Mouse (Mus musculus): ENCODE data around the gene Ldb3. TPM values are rescaled to one million over a fixed set of nuclear protein-coding genes. Genes with fewer than 3 reads are reported as not detected.

Gene Ldb3
- polyA plus RNA-seq, 1 experiment from 2014 or later: 7.8 TPM

DNA sequence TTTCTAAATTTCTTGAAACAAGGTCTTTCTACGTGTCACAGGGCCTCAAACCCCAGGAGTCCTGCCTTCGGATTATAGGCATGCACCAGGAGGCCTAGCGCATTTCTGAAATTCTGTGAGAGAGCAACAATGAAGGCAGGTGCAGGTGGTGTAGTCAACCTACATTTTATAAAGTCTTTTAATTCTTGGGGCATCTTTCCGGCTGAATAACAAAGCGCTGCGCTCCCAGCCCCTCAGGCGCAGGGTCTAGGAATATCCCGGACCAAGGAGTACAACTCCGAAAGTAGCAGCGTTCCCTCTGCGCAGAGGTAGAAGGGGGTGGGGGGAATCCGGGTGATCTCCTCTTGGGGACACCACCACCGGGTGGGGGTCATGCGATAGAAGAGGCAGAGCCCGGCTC is 26.1 kb upstream of the Ldb3 start:
- 0 out of 2 replicates have a peak, but pooled peaks cover 7% of the 10 kb centered on the region for H3K4me1 ChIP-seq (replicated peaks)
- WGBS: 30% methylated on average over 15 of the region's 15 CpGs
- no peak overlapping the region for H3K27ac ChIP-seq
- H3K4me3 ChIP-seq (replicated peaks): 0 out of 2 replicates have a peak overlapping the region, but pooled peaks have one; percentile 15
- 0 out of 2 replicates have a peak, but pooled peaks cover 5% of the 10 kb centered on the region for H3K27me3 ChIP-seq (replicated peaks)
- peak overlapping the region; percentile 51 for H3K4me2 ChIP-seq (replicated peaks)
- no peak for ATAC-seq
- no peak overlapping the region for H3K9ac ChIP-seq
- no peaks in the 10 kb centered on the region for H3K9me3 ChIP-seq
- no peaks in the 10 kb centered on the region for H3K36me3 ChIP-seq

DNA sequence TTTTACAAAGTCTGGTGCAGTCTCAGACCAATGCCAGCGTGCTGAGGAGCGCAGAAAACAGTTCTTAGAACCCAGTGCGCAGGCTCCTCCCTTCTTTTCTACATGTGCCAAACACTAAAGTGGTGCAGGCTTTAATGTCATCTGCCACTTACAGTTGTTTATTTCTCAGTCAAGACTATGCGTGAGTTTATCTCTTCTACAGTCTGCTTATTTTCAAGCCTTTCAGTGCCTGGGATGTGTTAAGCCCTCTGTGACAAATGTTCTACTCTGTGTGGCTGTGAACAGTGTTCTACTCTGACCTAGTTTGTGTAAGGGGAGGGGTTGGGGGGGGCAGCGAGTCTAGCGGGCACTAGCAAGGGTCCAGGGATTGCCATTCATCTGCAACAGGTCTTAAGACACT is 25.0 kb upstream of the Ldb3 start:
- Histone ChIP-seq H3K4me3 (replicated peaks) (no peak overlapping the region), H3K4me1 (replicated peaks) (0 out of 2 replicates have a peak, but pooled peaks cover 7% of the 10 kb centered on the region), H3K9ac (no peak overlapping the region), H3K9me3 (no peaks in the 10 kb centered on the region), H3K36me3 (no peaks in the 10 kb centered on the region), H3K27me3 (replicated peaks) (0 out of 2 replicates have a peak, but pooled peaks cover 5% of the 10 kb centered on the region), H3K27ac (no peak overlapping the region), H3K4me2 (replicated peaks) (no peak overlapping the region)
- ATAC-seq: no peak
- 37% methylated on average over 6 of the region's 6 CpGs for WGBS

DNA sequence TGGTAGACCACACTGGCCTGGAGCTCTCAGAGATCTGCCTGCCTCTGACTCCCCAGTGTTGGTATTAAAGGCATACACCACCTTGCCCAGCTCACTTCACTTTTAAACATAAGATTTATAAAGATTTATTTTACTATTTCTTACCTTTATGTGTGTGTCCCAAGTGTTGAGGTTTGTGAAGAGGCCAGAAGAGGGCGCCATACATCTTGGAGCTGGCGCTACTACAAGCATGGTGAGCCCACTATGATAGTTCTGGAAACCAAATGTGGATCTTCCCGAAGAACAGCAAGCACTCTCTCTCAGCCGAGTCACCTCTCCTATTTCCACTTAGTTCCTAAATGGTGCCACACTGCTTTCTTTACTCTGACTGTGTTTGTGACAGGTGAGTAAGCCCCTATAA is 23.7 kb upstream of the Ldb3 start:
- Histone ChIP-seq H3K4me2 (replicated peaks) (no peak overlapping the region), H3K4me1 (replicated peaks) (0 out of 2 replicates have a peak, but pooled peaks cover 7% of the 10 kb centered on the region), H3K36me3 (no peaks in the 10 kb centered on the region), H3K9me3 (no peaks in the 10 kb centered on the region), H3K27ac (no peak overlapping the region), H3K4me3 (replicated peaks) (no peak overlapping the region), H3K9ac (no peak overlapping the region), H3K27me3 (replicated peaks) (0 out of 2 replicates have a peak, but pooled peaks cover 5% of the 10 kb centered on the region)
- ATAC-seq: no peak
- 38% methylated on average over 4 of the region's 4 CpGs for WGBS

DNA sequence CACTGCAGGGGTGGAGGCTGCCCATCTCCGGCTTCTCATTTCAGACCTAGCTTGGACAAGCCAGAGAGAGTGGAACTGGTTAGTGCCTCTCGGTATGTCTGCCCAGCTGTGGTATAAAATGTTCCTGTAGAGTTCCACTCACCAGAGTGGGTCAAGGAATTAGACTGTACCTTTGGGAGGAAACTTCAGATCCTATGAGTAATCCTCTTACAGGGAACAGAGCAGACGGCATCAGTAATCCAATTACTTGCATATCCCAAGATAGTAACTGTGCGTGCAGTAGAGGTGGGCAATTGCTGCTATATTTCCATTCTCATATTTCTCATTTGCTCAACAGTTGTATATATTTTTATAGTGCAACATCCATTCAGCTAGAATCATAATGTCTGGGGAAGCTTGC is 23.1 kb upstream of the Ldb3 start:
- no peak for ATAC-seq
- Histone ChIP-seq H3K4me2 (replicated peaks) (no peak overlapping the region), H3K27ac (no peak overlapping the region), H3K4me3 (replicated peaks) (no peak overlapping the region), H3K9ac (no peak overlapping the region), H3K27me3 (replicated peaks) (0 out of 2 replicates have a peak, but pooled peaks cover 5% of the 10 kb centered on the region), H3K9me3 (no peaks in the 10 kb centered on the region), H3K36me3 (no peaks in the 10 kb centered on the region), H3K4me1 (replicated peaks) (0 out of 2 replicates have a peak, but pooled peaks cover 7% of the 10 kb centered on the region)
- 92% methylated on average over 4 of the region's 4 CpGs for WGBS

DNA sequence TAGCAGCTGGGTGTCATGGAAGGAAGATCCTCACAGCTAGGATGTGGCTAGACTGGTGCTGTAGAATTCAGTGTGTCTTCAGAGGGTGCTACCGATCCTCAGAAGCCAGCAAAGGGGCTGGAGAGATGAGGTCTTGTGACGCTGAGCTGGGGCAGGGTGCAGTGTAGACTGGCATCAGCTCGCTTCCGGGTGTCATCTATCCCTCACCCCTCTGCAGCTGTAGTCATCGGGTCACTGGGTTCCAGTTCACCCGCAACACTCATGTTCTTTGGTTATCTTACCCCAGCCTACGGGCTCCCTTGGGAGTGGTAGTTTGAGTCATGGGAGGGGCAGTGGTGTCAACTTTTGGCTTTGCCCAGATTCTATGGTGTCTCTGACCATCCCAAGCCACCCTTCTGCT is 13.4 kb upstream of the Ldb3 start:
- Histone ChIP-seq H3K4me2 (replicated peaks) (no peak overlapping the region), H3K27ac (no peak overlapping the region), H3K27me3 (replicated peaks) (no peaks in the 10 kb centered on the region), H3K9ac (no peak overlapping the region), H3K9me3 (no peaks in the 10 kb centered on the region), H3K4me1 (replicated peaks) (no peaks in the 10 kb centered on the region), H3K4me3 (replicated peaks) (no peak overlapping the region), H3K36me3 (no peaks in the 10 kb centered on the region)
- no peak for ATAC-seq
- 89% methylated on average over 7 of the region's 7 CpGs for WGBS

DNA sequence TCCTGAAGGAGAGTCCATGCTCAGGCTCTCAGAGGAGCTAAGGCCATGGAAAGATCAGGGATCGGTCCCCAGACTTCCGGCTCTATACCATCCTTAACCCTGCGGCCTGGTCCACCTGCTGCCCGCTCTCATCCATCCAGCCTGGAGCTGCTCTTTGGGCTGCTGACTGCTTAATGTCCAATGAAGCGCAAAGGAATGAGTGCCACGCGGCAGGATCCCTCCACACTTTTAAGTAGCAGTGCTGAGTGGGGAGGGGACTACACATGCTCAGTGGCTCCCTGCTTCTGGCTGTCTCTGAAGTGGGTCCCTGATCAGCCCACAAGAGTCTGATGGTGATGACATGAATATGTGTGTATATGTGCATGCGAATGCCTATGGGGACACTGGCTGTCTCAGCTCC is 11.5 kb upstream of the Ldb3 start, which contains the start of gene Opn4:
TSS of gene Opn4 (minus strand) at position 202 of the 400 bp plus-strand sequence.
- ATAC-seq: no peak
- Histone ChIP-seq H3K4me1 (replicated peaks) (no peaks in the 10 kb centered on the region), H3K4me3 (replicated peaks) (no peak within 1 kb of the TSS), H3K9me3 (no peaks in the 10 kb centered on the region), H3K4me2 (replicated peaks) (no peak within 1 kb of the TSS), H3K27ac (no peak within 1 kb of the TSS), H3K36me3 (no peaks in the 10 kb centered on the region), H3K9ac (no peak within 1 kb of the TSS), H3K27me3 (replicated peaks) (no peaks in the 10 kb centered on the region)
- 90% methylated on average over 8 of the region's 8 CpGs for WGBS

DNA sequence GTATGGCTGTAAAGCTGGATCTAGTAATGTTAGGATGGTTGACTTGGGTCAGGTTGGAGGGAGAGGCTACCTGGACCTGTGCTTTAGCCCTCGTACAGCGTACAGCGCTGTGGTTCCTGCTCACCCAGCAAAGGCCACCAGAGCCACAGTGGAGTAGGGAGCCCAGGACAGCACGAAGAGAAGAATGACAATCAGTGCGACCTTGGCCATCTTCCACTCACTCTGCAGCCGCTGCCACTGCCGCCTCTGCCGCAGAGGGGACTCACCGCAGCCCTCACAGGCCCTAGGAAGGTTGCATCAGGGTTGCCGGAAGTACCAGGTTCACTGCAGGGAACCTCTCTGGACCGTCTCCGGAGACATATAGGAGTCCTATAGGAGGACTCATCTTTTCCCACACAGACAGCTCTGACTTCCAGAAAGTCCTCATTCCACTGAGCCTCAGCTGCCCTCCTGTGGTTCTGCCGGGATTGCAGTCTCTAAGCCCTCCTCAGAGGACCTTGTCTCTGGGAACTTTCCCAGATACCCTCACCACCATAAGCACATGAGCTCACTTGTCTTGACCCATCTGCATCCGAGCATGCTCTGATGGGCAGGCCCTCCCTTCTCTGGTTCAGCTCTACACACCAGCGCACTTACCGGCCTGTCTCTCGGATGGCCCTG is 7.2 kb upstream of the Ldb3 start:
- no peak overlapping the region for H3K27ac ChIP-seq
- no peak for ATAC-seq
- no peak overlapping the region for H3K4me3 ChIP-seq (replicated peaks)
- H3K27me3 ChIP-seq (replicated peaks): no peaks in the 10 kb centered on the region
- no peak overlapping the region for H3K9ac ChIP-seq
- peaks cover 9% of the 10 kb centered on the region; the same call in 1 of the 2 replicates for H3K4me1 ChIP-seq (replicated peaks)
- no peak overlapping the region for H3K4me2 ChIP-seq (replicated peaks)
- WGBS: 78% methylated on average over 17 of the region's 17 CpGs
- no peaks in the 10 kb centered on the region for H3K9me3 ChIP-seq
- no peaks in the 10 kb centered on the region for H3K36me3 ChIP-seq

DNA sequence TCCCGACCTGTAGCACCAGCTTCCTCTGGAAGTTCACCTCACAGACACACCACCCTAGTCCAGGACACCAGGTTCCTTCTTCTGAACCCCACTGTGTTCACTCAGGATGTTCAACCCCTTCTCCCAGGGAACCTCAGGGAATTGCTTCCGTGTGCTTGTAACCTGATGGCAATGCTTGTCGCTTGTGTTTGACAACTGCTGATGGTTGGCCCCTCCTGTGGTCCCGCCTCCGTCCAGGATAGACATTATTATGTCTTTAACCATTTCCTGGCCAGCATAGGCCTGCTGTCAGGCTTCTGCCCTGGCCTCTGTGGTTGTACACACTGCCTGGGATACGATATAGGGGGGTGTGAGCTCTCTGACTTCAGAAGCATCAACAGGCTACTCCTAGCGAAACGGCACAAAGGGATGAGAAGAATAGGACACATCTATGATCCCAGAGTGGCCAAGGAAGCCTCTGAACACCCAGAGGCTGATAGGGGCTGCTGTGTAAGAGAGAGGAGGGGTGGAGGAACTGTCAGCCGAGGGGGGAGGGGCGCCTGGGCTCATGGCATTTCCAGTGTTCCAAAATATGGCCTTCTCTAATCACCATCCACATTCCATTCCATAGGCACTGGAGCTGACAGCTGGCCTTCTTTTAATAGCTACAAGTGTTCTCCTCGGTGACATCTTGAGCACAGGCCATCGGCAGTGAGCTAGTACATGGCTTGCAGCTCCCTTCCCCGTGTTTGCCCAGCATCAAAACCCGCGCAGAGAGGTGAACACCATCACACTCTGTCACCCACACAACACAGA is 3.5 kb upstream of the Ldb3 start:
- Histone ChIP-seq H3K27ac (no peak overlapping the region), H3K27me3 (replicated peaks) (no peaks in the 10 kb centered on the region), H3K9me3 (no peaks in the 10 kb centered on the region), H3K36me3 (no peaks in the 10 kb centered on the region), H3K4me3 (replicated peaks) (no peak overlapping the region), H3K4me2 (replicated peaks) (no peak overlapping the region), H3K9ac (no peak overlapping the region), H3K4me1 (replicated peaks) (peaks cover 25% of the 10 kb centered on the region)
- no peak for ATAC-seq
- 55% methylated on average over 15 of the region's 15 CpGs for WGBS

DNA sequence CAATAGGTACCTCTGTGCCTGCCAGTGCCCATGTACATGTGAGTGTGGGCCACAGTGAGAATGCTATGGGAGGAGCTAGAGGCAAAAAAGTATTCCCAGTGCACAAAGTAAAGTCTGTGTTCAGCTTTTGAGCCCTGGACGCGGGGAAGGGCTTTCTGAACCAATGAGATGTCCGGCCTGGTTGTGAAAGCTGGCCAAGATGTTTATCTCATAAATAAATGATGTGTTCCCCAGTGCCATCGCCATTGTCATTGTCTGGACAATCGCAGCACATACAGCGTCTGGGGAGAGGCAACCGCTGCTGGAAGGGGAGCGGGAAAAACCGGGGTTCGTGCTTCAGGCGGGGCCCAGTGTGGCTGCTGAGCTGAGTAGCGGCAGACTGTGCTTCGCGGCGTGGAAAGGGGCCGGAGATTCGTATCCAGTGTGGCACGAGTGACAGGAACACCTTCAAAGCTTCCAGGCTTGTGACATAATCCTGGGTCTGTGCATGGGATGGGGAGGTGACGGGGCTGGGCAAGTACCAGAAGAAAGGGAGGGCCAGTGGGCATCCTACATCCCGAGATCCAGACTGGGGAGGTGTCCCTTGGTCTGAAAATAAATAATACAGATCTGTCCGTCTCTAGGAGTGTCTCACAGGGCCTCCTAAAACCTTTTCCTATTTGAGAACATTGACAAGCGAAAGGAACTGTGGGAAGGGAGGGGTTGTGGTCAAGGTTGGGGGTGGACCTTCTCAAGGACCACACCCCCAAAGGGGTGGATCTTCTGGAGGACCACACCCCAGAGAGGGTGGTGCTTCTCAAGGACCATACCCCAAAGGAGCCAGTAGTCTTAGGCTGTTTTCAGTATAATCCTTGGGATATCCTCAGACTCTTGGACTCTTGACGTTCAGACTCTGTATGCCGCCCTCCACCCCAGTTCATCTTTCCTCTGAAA is 2.5 kb upstream of the Ldb3 start:
- H3K4me1 ChIP-seq (replicated peaks): peaks cover 25% of the 10 kb centered on the region
- no peak overlapping the region for H3K4me3 ChIP-seq (replicated peaks)
- no peak overlapping the region for H3K27ac ChIP-seq
- ATAC-seq: no peak
- H3K27me3 ChIP-seq (replicated peaks): no peaks in the 10 kb centered on the region
- H3K9ac ChIP-seq: no peak overlapping the region
- WGBS: 65% methylated on average over 24 of the region's 24 CpGs
- H3K9me3 ChIP-seq: no peaks in the 10 kb centered on the region
- no peaks in the 10 kb centered on the region for H3K36me3 ChIP-seq
- H3K4me2 ChIP-seq (replicated peaks): no peak overlapping the region

DNA sequence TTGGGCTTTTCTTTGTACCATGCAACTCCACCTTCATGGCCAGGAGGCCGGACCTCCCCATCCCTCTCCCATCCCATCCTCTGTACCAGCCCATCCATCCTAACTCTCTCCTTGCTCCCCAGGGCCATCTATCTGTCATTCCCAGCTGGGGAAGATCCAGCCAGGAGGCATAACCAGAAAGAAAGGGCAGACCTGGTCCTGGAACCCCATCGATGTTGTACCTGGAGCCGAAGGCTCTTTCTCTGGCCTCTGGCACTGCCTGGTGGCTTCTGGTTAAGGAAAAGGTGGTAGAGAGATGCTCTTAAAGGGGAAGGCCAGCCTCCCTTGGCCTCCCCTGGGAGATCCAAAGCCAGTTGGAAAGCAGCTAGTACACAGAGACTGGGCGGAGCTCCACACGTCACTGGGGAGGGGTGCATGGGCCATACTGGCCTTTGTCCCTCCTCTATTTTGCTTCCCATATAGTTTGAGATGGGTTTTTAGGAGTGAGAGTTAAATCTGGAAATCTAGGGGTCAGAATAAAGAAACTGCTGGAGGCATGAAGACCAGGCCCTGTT is 1.6 kb upstream of the Ldb3 start:
- no peak overlapping the region for H3K4me2 ChIP-seq (replicated peaks)
- H3K27ac ChIP-seq: no peak overlapping the region
- WGBS: 85% methylated on average over 5 of the region's 5 CpGs
- no peaks in the 10 kb centered on the region for H3K27me3 ChIP-seq (replicated peaks)
- no peak for ATAC-seq
- peaks cover 25% of the 10 kb centered on the region for H3K4me1 ChIP-seq (replicated peaks)
- H3K9ac ChIP-seq: no peak overlapping the region
- no peak overlapping the region for H3K4me3 ChIP-seq (replicated peaks)
- no peaks in the 10 kb centered on the region for H3K9me3 ChIP-seq
- no peaks in the 10 kb centered on the region for H3K36me3 ChIP-seq

DNA sequence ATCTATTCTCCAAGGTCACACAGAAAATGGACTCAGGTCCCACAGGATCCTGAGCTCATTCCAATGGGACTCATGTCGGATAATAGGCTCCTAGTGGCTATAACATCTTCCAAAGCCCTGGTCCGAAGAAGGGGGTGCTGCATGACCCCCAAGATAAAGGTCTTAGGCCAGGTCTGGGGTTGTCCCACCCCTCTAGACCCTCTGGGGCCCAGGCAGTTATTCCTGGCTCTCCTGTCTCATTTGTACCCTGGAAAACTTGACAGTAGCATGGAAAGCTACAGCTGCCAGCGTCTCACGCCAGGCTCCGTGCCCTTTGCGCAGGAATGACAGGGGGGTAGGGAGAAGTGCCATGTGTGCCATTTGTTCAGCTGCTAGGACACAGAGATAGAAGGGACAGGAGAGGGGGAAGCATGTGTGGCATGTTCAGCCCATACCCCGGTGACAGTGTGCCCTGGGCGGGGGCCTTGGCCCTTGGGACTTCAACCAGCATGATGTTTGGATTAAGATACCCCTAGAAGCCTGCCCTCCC is 767 bp upstream of the Ldb3 start:
- H3K27ac ChIP-seq: peak overlapping the region; percentile 87; the same call in 1 of the 2 replicates
- WGBS: 94% methylated on average over 8 of the region's 8 CpGs

More for the DNA sequence above, 767 bp upstream of the Ldb3 start:
- H3K4me1 ChIP-seq (replicated peaks): peaks cover 27% of the 10 kb centered on the region
- no peaks in the 10 kb centered on the region for H3K36me3 ChIP-seq
- no peaks in the 10 kb centered on the region for H3K27me3 ChIP-seq (replicated peaks)
- H3K9me3 ChIP-seq: no peaks in the 10 kb centered on the region
- no peak for ATAC-seq
- H3K9ac ChIP-seq: no peak overlapping the region
- H3K4me2 ChIP-seq (replicated peaks): no peak overlapping the region
- no peak overlapping the region for H3K4me3 ChIP-seq (replicated peaks)
